Mouse (Mus musculus) ES-CJ7 (cell line): ENCODE measurements around the gene Atxn2.

Source experiments
- DNase-seq: peaks from one replicate; pipeline ENCODE4 v3.0.0; 2011; ENCODE audit warnings: low read depth, low spot score

The Atxn2 gene

GRCm38 (mm10) chr5:121815867-121816380 lies 104.8 kb downstream of the Atxn2 start:
- DNase-seq = no peak

- no peak for DNase-seq
Observed at GRCm38 (mm10) chr5:121816611-121817010, 105.5 kb downstream of the Atxn2 start.

- DNase-seq = no peak
Observed at GRCm38 (mm10) chr5:121817551-121817950, 106.4 kb downstream of the Atxn2 start.

- DNase-seq = no peak
Observed at GRCm38 (mm10) chr5:121818401-121818800, 107.3 kb downstream of the Atxn2 start.

GRCm38 (mm10) chr5:121818862-121819261 lies 107.7 kb downstream of the Atxn2 start:
- no peak for DNase-seq

- DNase-seq = no peak
Observed at GRCm38 (mm10) chr5:121819559-121819958, 108.4 kb downstream of the Atxn2 start.

- no peak for DNase-seq
Observed at GRCm38 (mm10) chr5:121820161-121820560, 109.0 kb downstream of the Atxn2 start.

- no peak for DNase-seq
Observed at GRCm38 (mm10) chr5:121820657-121821056, 109.5 kb downstream of the Atxn2 start.

- DNase-seq = no peak
Observed at GRCm38 (mm10) chr5:121821116-121821515, 110.0 kb downstream of the Atxn2 start.

GRCm38 (mm10) chr5:121821552-121821951 lies 110.4 kb downstream of the Atxn2 start:
- no peak for DNase-seq

- DNase-seq = no peak
Observed at GRCm38 (mm10) chr5:121822786-121823505, 111.8 kb downstream of the Atxn2 start.

- DNase-seq = no peak
Observed at GRCm38 (mm10) chr5:121823668-121824067, 112.5 kb downstream of the Atxn2 start.

GRCm38 (mm10) chr5:121824121-121824520 lies 113.0 kb downstream of the Atxn2 start:
- no peak for DNase-seq

- no peak for DNase-seq
Observed at GRCm38 (mm10) chr5:121825606-121826005, 114.5 kb downstream of the Atxn2 start.

- no peak for DNase-seq
Observed at GRCm38 (mm10) chr5:121827876-121828275, 116.7 kb downstream of the Atxn2 start.

GRCm38 (mm10) chr5:121828491-121829432 lies 117.6 kb downstream of the Atxn2 start:
- DNase-seq = peak; percentile 54

GRCm38 (mm10) chr5:121831002-121831601 lies 120.0 kb downstream of the Atxn2 start:
- DNase-seq = no peak

GRCm38 (mm10) chr5:121832376-121833155 lies 121.4 kb downstream of the Atxn2 start:
- DNase-seq = no peak

GRCm38 (mm10) chr5:121833159-121833558 lies 122.0 kb downstream of the Atxn2 start:
- no peak for DNase-seq

- no peak for DNase-seq
Observed at GRCm38 (mm10) chr5:121833572-121834240, 122.6 kb downstream of the Atxn2 start.

- DNase-seq = no peak
Observed at GRCm38 (mm10) chr5:121834241-121834606, 123.1 kb downstream of the Atxn2 start.
